In genomic region chr2:28640461-28641424, GRCm38 (mm10) we compare ENCODE assay signal across 7 mouse cellular contexts. TPM values are rescaled to one million over a fixed set of nuclear protein-coding genes. Genes with fewer than 3 reads are reported as not detected.
DNase-seq lines count a peak whose midpoint lies in the region; ATAC-seq lines count a peak whose summit lies in the region.

Gene Tsc1, plus strand, starts transcription at chr2:28641228.

- H3K4me1 ChIP-seq in embryonic facial prominence, embryonic 12.5 days: peaks cover 30% of the 10 kb centered on the region; the same call in 1 of the 2 replicates
- peaks cover 7% of the 10 kb centered on the region for H3K4me1 ChIP-seq in limb, embryonic 11.5 days (ENCODE audit: control insufficient read depth, insufficient read depth, low read length)
- peaks cover 14% of the 10 kb centered on the region for H3K4me1 ChIP-seq in midbrain, embryonic 14.5 days (ENCODE audit: control insufficient read depth, insufficient read depth, low read length)

- peak; percentile 89 for ATAC-seq in embryonic facial prominence, embryonic 12.5 days (ENCODE audit: insufficient number of reproducible peaks, insufficient read depth, low FRiP score, low TSS enrichment)
- ATAC-seq in limb, embryonic 11.5 days (ENCODE audit: insufficient number of reproducible peaks, low FRiP score, low TSS enrichment, low read depth): peak; percentile 91
- peak; percentile 95 for ATAC-seq in midbrain, embryonic 14.5 days (ENCODE audit: low FRiP score, low TSS enrichment)

- no peaks in the 10 kb centered on the region for H3K36me3 ChIP-seq in embryonic facial prominence, embryonic 12.5 days
- H3K36me3 ChIP-seq in limb, embryonic 11.5 days (ENCODE audit: control insufficient read depth, insufficient read depth, low read length): no peaks in the 10 kb centered on the region
- no peaks in the 10 kb centered on the region for H3K36me3 ChIP-seq in midbrain, embryonic 14.5 days (ENCODE audit: control insufficient read depth, insufficient read depth, low read length)

- no peaks in the 10 kb centered on the region for H3K27me3 ChIP-seq in embryonic facial prominence, embryonic 12.5 days
- H3K27me3 ChIP-seq in limb, embryonic 11.5 days (ENCODE audit: control insufficient read depth, insufficient read depth, low read length): no peaks in the 10 kb centered on the region
- H3K27me3 ChIP-seq in midbrain, embryonic 14.5 days (ENCODE audit: control insufficient read depth, insufficient read depth, low read length): no peaks in the 10 kb centered on the region

- peak within 1 kb of the TSS; percentile 93 for H3K27ac ChIP-seq in embryonic facial prominence, embryonic 12.5 days
- peak within 1 kb of the TSS; percentile 85 for H3K27ac ChIP-seq in limb, embryonic 11.5 days (replicated peaks; ENCODE audit: low read depth, low read length)
- peak within 1 kb of the TSS; percentile 94 for H3K27ac ChIP-seq in midbrain, embryonic 14.5 days (replicated peaks; ENCODE audit: low read depth, low read length)

- peak within 1 kb of the TSS; percentile 100 for H3K4me3 ChIP-seq in embryonic facial prominence, embryonic 12.5 days
- peak within 1 kb of the TSS; percentile 100 for H3K4me3 ChIP-seq in limb, embryonic 11.5 days (ENCODE audit: low read depth, low read length)
- H3K4me3 ChIP-seq in midbrain, embryonic 14.5 days (replicated peaks; ENCODE audit: low read depth, low read length): peak within 1 kb of the TSS; percentile 98

- DNase-seq in adrenal gland, postnatal 25 days: peak; percentile 94
- peak; percentile 100 for DNase-seq in heart, adult 11 months
- peak; percentile 95 for DNase-seq in kidney, adult 18-20 months
- peak; percentile 96 for DNase-seq in limb, embryonic 11.5 days (ENCODE audit: low spot score)
- DNase-seq in midbrain, embryonic 14.5 days: peak; percentile 98
- peak; percentile 89 to 94 for DNase-seq in spleen, adult 18-20 months

- no peaks in the 10 kb centered on the region for H3K9me3 ChIP-seq in embryonic facial prominence, embryonic 12.5 days
- H3K9me3 ChIP-seq in limb, embryonic 11.5 days (ENCODE audit: control insufficient read depth, low read length): no peaks in the 10 kb centered on the region
- H3K9me3 ChIP-seq in midbrain, embryonic 14.5 days (ENCODE audit: control insufficient read depth, low read length): no peaks in the 10 kb centered on the region

- peak within 1 kb of the TSS; percentile 97 for H3K9ac ChIP-seq in embryonic facial prominence, embryonic 12.5 days
- H3K9ac ChIP-seq in limb, embryonic 11.5 days (ENCODE audit: low read length): peak within 1 kb of the TSS; percentile 88
- peak within 1 kb of the TSS; percentile 88 for H3K9ac ChIP-seq in midbrain, embryonic 14.5 days (replicated peaks; ENCODE audit: low read length)

- peak within 1 kb of the TSS; percentile 84 for H3K4me2 ChIP-seq in embryonic facial prominence, embryonic 12.5 days (replicated peaks)
- peak within 1 kb of the TSS; percentile 57 for H3K4me2 ChIP-seq in limb, embryonic 11.5 days (ENCODE audit: low read depth, severe bottlenecking)
- peak within 1 kb of the TSS; percentile 70 for H3K4me2 ChIP-seq in midbrain, embryonic 14.5 days (ENCODE audit: low read length)

- 2% methylated on average over 45 of the region's 47 CpGs for WGBS in embryonic facial prominence, embryonic 12.5 days
- WGBS in limb, embryonic 11.5 days: 2% methylated on average over 47 of the region's 47 CpGs
- WGBS in midbrain, embryonic 14.5 days: 2% methylated on average over 43 of the region's 47 CpGs

RNA-seq across cellular contexts. Expression of gene Tsc1, which starts in this region (rescaled TPM):
- total RNA-seq in adrenal gland, postnatal 25 days (2021): 22.3 and 22.8 TPM in 2 replicates
- polyA plus RNA-seq in embryonic facial prominence, embryonic 12.5 days (2016; fragmentation: Nextera tagmentation; extraction: Ambion mirVana): 25.3 and 26.4 TPM in 2 replicates
- polyA plus RNA-seq in limb, embryonic 11.5 days (2014; fragmentation: Nextera tagmentation; extraction: Ambion mirVana): 23.2 and 23.6 TPM in 2 replicates
- polyA plus RNA-seq in midbrain, embryonic 14.5 days (2014; fragmentation: Nextera tagmentation; extraction: Ambion mirVana): 23.0 and 32.9 TPM in 2 replicates

Comparison
In these comparisons a context has a peak if more than half of its experiments do, and no peak if none do; other contexts are left out.
1. Peak in every context shown above with its lines: DNase-seq, ATAC-seq, H3K4me3 ChIP-seq and H3K27ac ChIP-seq.